Mouse (Mus musculus) midbrain, embryonic 11.5 days (tissue): ENCODE results near the gene Cdc42bpa. TPM values are rescaled to one million over a fixed set of nuclear protein-coding genes. Genes with fewer than 3 reads are reported as not detected.
A peak's percentile ranks its signal among the peaks of the same experiment; 100 is the strongest.

Experiments used
- ATAC-seq: fragments of 200-750 bp; cut with Nextera tagmentation; 2 replicates; pipeline ENCODE4 v1.8.0; 2017; ENCODE audit warnings: moderate TSS enrichment, moderate library complexity; ENCODE audit not compliant: low FRiP score
- DNase-seq: peaks from one replicate; pipeline ENCODE4 v3.0.0; 2015; ENCODE audit warnings: low spot score; ENCODE audit errors: missing footprints
- H3K27ac ChIP-seq: fragments of 300-500 bp; sonication (generic); 2 replicates; pipeline ENCODE4 v1.5.1; 2014; ENCODE audit warnings: low read depth, low read length
- H3K27me3 ChIP-seq: fragments of 300-500 bp; sonication (generic); 2 replicates; pipeline ENCODE4 v1.6.1; 2014; ENCODE audit warnings: mild to moderate bottlenecking, low read length, moderate library complexity, mixed read lengths; ENCODE audit not compliant: control insufficient read depth, insufficient read depth
- H3K36me3 ChIP-seq: fragments of 300-500 bp; sonication (generic); 2 replicates; pipeline ENCODE4 v1.6.1; 2014; ENCODE audit warnings: mild to moderate bottlenecking, low read length, moderate library complexity, mixed read lengths; ENCODE audit not compliant: control insufficient read depth, insufficient read depth
- H3K4me1 ChIP-seq: fragments of 300-500 bp; sonication (generic); 2 replicates; pipeline ENCODE4 v1.6.1; 2014; ENCODE audit warnings: low read length; ENCODE audit not compliant: control insufficient read depth, insufficient read depth
- H3K4me2 ChIP-seq: fragments of 300-500 bp; sonication (generic); 2 replicates; pipeline ENCODE4 v1.6.1; 2014; ENCODE audit warnings: mild to moderate bottlenecking, moderate library complexity
- H3K4me3 ChIP-seq: fragments of 300-500 bp; sonication (generic); 2 replicates; pipeline ENCODE4 v1.5.1; 2014; ENCODE audit warnings: low read depth, low read length
- H3K9ac ChIP-seq: fragments of 300-500 bp; sonication (generic); 2 replicates; pipeline ENCODE4 v1.6.1; 2014; ENCODE audit warnings: low read length
- H3K9me3 ChIP-seq: fragments of 300-500 bp; sonication (generic); 2 replicates; pipeline ENCODE4 v1.6.1; 2016; ENCODE audit warnings: low read length; ENCODE audit not compliant: control insufficient read depth
- WGBS: fragments of 180-500 bp; shearing (Covaris S2); extraction: QIAGEN DNeasy Blood & Tissue Kit; methylation state at CpG from one replicate; pipeline ENCODE4 v1.1.7; 2014; 5-methylcytosine and 5-hydroxymethylcytosine counted together
- polyA plus RNA-seq: library from polyadenylated mRNA; unstranded; fragments of >200 nt; fragmentation: Nextera tagmentation; extraction: Ambion mirVana; gene quantifications from 2 replicates; pipeline ENCODE4 v1.2.1, GENCODE M21; 2014

The Cdc42bpa gene
- polyA plus RNA-seq, 1 experiment from 2014 or later: 12.7 TPM

- no peak for ATAC-seq
- H3K36me3 ChIP-seq: no peaks in the 10 kb centered on the region
- WGBS: 74% methylated on average over 3 of the region's 3 CpGs
Measured at GRCm38 (mm10) chr1:180131402-180131801, 171.1 kb downstream of the Cdc42bpa start.

DNA sequence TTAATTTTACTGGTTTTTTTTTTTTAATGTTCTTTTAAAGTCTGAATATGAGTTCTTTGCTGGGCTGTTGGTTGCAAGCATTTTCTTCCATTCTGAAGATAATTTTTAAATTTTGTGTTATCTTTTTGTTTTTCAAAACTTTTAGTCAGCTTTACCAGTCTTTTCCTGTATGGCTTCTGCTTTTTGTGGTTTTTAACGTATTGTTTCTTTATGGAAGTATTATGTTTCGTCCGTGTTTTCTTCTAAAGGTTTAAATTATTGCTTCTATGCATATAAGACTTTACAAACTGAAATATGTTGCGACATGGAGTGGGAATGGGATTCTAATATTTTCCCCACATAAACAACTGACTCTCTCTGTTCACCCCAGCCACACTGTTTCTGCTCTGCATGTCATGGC, 171.9 kb downstream of the Cdc42bpa start:
- Histone ChIP-seq H3K27ac (no peak overlapping the region), H3K36me3 (no peaks in the 10 kb centered on the region), H3K4me1 (no peaks in the 10 kb centered on the region), H3K4me3 (no peak overlapping the region), H3K9ac (no peak overlapping the region), H3K4me2 (no peak overlapping the region), H3K27me3 (no peaks in the 10 kb centered on the region), H3K9me3 (no peaks in the 10 kb centered on the region)
- 90% methylated on average over 4 of the region's 4 CpGs for WGBS
- DNase-seq (no peak), ATAC-seq (no peak)

More at GRCm38 (mm10) chr1:180131402-180131801, 171.1 kb downstream of the Cdc42bpa start:
- H3K27ac ChIP-seq: no peak overlapping the region
- no peaks in the 10 kb centered on the region for H3K27me3 ChIP-seq
- H3K4me2 ChIP-seq: no peak overlapping the region
- no peak overlapping the region for H3K9ac ChIP-seq
- H3K9me3 ChIP-seq: no peaks in the 10 kb centered on the region
- H3K4me3 ChIP-seq: no peak overlapping the region
- peak; percentile 19 for DNase-seq
- no peaks in the 10 kb centered on the region for H3K4me1 ChIP-seq

DNA sequence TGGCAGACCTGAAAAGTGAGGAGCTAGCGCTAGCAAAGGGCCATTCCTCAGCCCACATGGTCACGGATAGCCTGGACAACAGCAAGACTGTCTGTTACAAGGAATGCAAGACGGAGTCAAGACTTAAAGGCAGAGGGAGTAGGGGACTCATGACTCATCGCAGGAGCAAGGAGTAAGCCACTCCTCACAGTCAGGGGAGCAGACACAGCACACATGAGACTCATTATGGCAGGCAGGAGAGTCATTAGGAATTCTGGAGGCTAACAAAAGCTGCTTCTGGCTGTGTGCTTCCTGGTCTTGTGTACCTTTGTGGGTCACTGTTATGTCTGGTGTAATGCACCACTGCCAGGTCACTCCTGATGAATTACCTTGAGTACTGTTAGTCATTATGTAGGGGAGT, 178.9 kb downstream of the Cdc42bpa start:
- no peaks in the 10 kb centered on the region for H3K27me3 ChIP-seq
- H3K4me1 ChIP-seq: no peaks in the 10 kb centered on the region
- 0 out of 2 replicates have a peak, but pooled peaks cover 2% of the 10 kb centered on the region for H3K36me3 ChIP-seq
- no peak overlapping the region for H3K9ac ChIP-seq
- no peaks in the 10 kb centered on the region for H3K9me3 ChIP-seq
- no peak overlapping the region for H3K27ac ChIP-seq
- 80% methylated on average over 4 of the region's 4 CpGs for WGBS
- no peak overlapping the region for H3K4me2 ChIP-seq
- DNase-seq: no peak
- ATAC-seq: no peak
- H3K4me3 ChIP-seq: no peak overlapping the region

DNA sequence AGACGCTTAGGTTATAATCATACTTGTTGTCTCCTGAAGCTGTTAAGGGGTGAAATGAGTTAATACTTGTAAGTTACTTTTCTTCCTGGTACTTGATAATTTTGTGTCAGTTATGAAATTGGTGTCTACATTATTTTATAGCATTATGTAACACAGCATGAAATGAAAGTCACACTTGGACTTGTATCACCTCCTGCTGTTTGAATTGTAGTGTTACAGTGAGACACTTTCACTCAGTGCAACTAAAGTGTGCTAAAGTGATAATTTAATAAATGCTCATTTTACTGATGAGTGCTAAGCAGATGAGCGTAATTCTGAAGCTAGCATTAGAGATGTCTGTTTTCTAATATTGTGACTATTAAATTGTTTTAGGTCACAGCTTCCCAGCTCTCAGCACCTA, 180.7 kb downstream of the Cdc42bpa start:
- 95% methylated on average over 2 of the region's 2 CpGs for WGBS
- H3K4me1 ChIP-seq: no peaks in the 10 kb centered on the region
- H3K9me3 ChIP-seq: no peaks in the 10 kb centered on the region

GRCm38 (mm10) chr1:180148036-180148435, 187.8 kb downstream of the Cdc42bpa start:
- Histone ChIP-seq H3K9ac (no peak overlapping the region), H3K27ac (no peak overlapping the region), H3K4me3 (no peak overlapping the region), H3K4me2 (no peak overlapping the region), H3K4me1 (no peaks in the 10 kb centered on the region), H3K36me3 (peaks cover 7% of the 10 kb centered on the region), H3K27me3 (no peaks in the 10 kb centered on the region), H3K9me3 (no peaks in the 10 kb centered on the region)
- DNase-seq: no peak
- WGBS: 88% methylated on average over 4 of the region's 4 CpGs
- ATAC-seq: no peak

More for the DNA sequence above, 180.7 kb downstream of the Cdc42bpa start:
- no peak overlapping the region for H3K27ac ChIP-seq
- no peak overlapping the region for H3K9ac ChIP-seq
- no peak overlapping the region for H3K4me3 ChIP-seq
- peaks cover 5% of the 10 kb centered on the region; the same call in 1 of the 2 replicates for H3K36me3 ChIP-seq
- no peak overlapping the region for H3K4me2 ChIP-seq
- no peak for ATAC-seq
- DNase-seq: no peak
- no peaks in the 10 kb centered on the region for H3K27me3 ChIP-seq

GRCm38 (mm10) chr1:180148563-180148962, 188.3 kb downstream of the Cdc42bpa start:
- peaks cover 7% of the 10 kb centered on the region for H3K36me3 ChIP-seq
- no peaks in the 10 kb centered on the region for H3K27me3 ChIP-seq
- 91% methylated on average over 4 of the region's 4 CpGs for WGBS
- no peak overlapping the region for H3K27ac ChIP-seq
- no peak overlapping the region for H3K9ac ChIP-seq
- ATAC-seq (no peak), DNase-seq (no peak)
- H3K4me3 ChIP-seq: no peak overlapping the region
- no peaks in the 10 kb centered on the region for H3K9me3 ChIP-seq
- no peaks in the 10 kb centered on the region for H3K4me1 ChIP-seq
- no peak overlapping the region for H3K4me2 ChIP-seq

GRCm38 (mm10) chr1:180151191-180151590, 190.9 kb downstream of the Cdc42bpa start:
- DNase-seq (no peak), ATAC-seq (no peak)
- H3K9ac ChIP-seq: no peak overlapping the region
- H3K9me3 ChIP-seq: no peaks in the 10 kb centered on the region
- H3K27me3 ChIP-seq: no peaks in the 10 kb centered on the region
- peaks cover 5% of the 10 kb centered on the region; the same call in 1 of the 2 replicates for H3K36me3 ChIP-seq
- 89% methylated on average over 8 of the region's 8 CpGs for WGBS
- no peak overlapping the region for H3K4me3 ChIP-seq
- no peak overlapping the region for H3K27ac ChIP-seq
- no peak overlapping the region for H3K4me2 ChIP-seq
- no peaks in the 10 kb centered on the region for H3K4me1 ChIP-seq

- 0 out of 2 replicates have a peak, but pooled peaks cover 3% of the 10 kb centered on the region for H3K36me3 ChIP-seq
- DNase-seq (no peak), ATAC-seq (no peak)
- WGBS: 84% methylated on average over 2 of the region's 2 CpGs
- H3K9me3 ChIP-seq: no peaks in the 10 kb centered on the region
- H3K4me1 ChIP-seq: no peaks in the 10 kb centered on the region
- no peak overlapping the region for H3K27ac ChIP-seq
- H3K4me2 ChIP-seq: no peak overlapping the region
- H3K9ac ChIP-seq: no peak overlapping the region
- no peak overlapping the region for H3K4me3 ChIP-seq
- H3K27me3 ChIP-seq: no peaks in the 10 kb centered on the region
Measured at GRCm38 (mm10) chr1:180158648-180159047, 198.4 kb downstream of the Cdc42bpa start.

- no peak overlapping the region for H3K4me2 ChIP-seq
- ATAC-seq (no peak), DNase-seq (peak; percentile 59)
- H3K27ac ChIP-seq: no peak overlapping the region
- H3K4me3 ChIP-seq: no peak overlapping the region
- no peak overlapping the region for H3K9ac ChIP-seq
- H3K36me3 ChIP-seq: 0 out of 2 replicates have a peak, but pooled peaks cover 3% of the 10 kb centered on the region
- H3K27me3 ChIP-seq: no peaks in the 10 kb centered on the region
- no peaks in the 10 kb centered on the region for H3K9me3 ChIP-seq
- H3K4me1 ChIP-seq: no peaks in the 10 kb centered on the region
- WGBS: 82% methylated on average over 2 of the region's 2 CpGs
Measured at GRCm38 (mm10) chr1:180160545-180160944, 200.3 kb downstream of the Cdc42bpa start.
